Mouse (Mus musculus): ENCODE results near the gene Cstad.

DNA sequence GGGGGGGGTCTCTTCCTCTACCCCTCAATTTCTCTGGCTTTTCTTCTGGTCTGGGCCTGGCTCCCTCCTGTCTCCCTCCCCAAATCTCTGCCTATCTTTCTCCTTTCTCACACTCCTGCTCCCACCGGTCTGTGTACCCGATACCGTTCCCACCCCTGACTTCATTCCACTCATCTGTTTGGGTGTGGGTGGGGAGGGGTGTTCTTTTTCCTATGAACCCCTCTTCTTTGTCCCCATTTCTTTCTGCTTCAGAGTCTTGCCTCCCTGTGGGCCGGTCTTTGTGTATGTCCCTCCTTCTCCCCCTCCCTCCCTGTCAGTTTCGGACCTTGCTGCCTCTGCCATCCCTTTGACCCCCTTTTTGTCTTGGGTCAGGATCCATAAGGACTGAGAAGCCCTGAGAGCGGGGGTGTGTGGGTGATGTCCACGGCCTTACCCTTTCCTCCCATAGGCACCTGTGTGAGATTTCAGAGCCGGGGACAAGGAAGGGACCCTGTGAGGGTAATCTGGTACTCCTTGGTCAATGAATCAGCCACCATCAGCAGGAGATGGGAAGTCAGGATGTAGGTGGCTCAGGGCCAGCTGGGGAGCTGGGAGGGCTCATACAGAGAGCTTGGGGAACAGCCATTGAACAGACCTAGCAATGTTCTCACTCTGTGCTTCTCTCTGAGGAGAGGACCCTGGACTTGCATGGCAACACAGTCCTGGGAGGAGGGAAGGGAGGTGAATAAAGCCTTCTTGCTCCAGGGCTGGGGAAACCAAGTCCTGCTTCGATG lies 19.5 kb downstream of the Cstad start:
- TF ChIP-seq ZC3H11A (IDR thresholded peaks at IDR 0.05; ENCODE audit: low read depth, low read length) (no peak), EP300 (IDR thresholded peaks at IDR 0.05; ENCODE audit: low read depth in 1 of 2, low read length in 2 of 2) (no peak), CTCF (IDR thresholded peaks at IDR 0.05 in 2 of 3, conservative IDR thresholded peaks at IDR 0.05 in 1 of 3; ENCODE audit: control insufficient read depth in 1 of 3, insufficient read depth in 1 of 3, low read depth in 2 of 3, low read length in 3 of 3, poor library complexity in 1 of 3, severe bottlenecking in 1 of 3) (no peak), TCF12 (IDR thresholded peaks at IDR 0.05; ENCODE audit: low read depth, low read length) (no peak), POLR2A (IDR thresholded peaks at IDR 0.05; ENCODE audit: control insufficient read depth in 1 of 2, insufficient read depth in 1 of 2, low read depth in 1 of 2, low read length in 2 of 2, poor library complexity in 1 of 2) (no peak), E2F4 (IDR thresholded peaks at IDR 0.05; ENCODE audit: borderline replicate concordance, low read depth, low read length) (no peak), JUND (IDR thresholded peaks at IDR 0.05; ENCODE audit: low read depth, low read length) (no peak), UBTF (IDR thresholded peaks at IDR 0.05; ENCODE audit: borderline replicate concordance, insufficient read depth, low read depth, low read length) (no peak)

Measured in MEL (cell line).